Mouse (Mus musculus) Patski (cell line): ENCODE data around the gene Camk1d. TPM values are rescaled to one million over a fixed set of nuclear protein-coding genes. Genes with fewer than 3 reads are reported as not detected.
A peak's percentile ranks its signal among the peaks of the same experiment; 100 is the strongest.

Source experiments
- ATAC-seq: fragments of 100-300 bp; one replicate; pipeline ENCODE4 v1.8.0; 2021
- CTCF ChIA-PET: fragments of 350-600 bp; sonication (Branson Sonifier 250); formaldehyde crosslinking; loops from one replicate; lab custom pipeline; 2022; ENCODE audit warnings: inconsistent platforms; lab: Charles Lee
- POLR2A ChIA-PET: fragments of 350-600 bp; sonication (Branson Sonifier 250); formaldehyde crosslinking; loops from one replicate; lab custom pipeline; 2022; ENCODE audit warnings: antibody characterized with exemption, inconsistent platforms; lab: Charles Lee
- DNase-seq: peaks from one replicate; pipeline ENCODE4 v3.0.0-alpha.2; 2011; ENCODE audit warnings: low read depth, low spot score
- H3K27me3 ChIP-seq: fragments of 371-371 bp; one replicate; pipeline ENCODE4 v1.5.1; 2021
- CTCF ChIP-seq: fragments of 100-300 bp; IDR thresholded peaks from one replicate; pipeline ENCODE4 v1.5.1; 2021
- in situ Hi-C: fragments of 300-500 bp; cut with MboI; formaldehyde crosslinking; loops from 3 replicates; pipeline ENCODE4 v1.11.1; 2018; ENCODE audit warnings: low pct_unique_long_range_greater_than_20kb, mixed read lengths
- polyA plus RNA-seq: library from polyadenylated mRNA; unstranded; gene quantifications from one replicate; pipeline ENCODE4 v1.2.3, GENCODE M21; 2021

Gene Camk1d
- polyA plus RNA-seq, 1 experiment from 2014 or later = 2.0 TPM

GRCm38 (mm10) chr2:5295098-5295497 is 419.2 kb downstream of the Camk1d start:
- no peaks in the 10 kb centered on the region for H3K27me3 ChIP-seq
- DNase-seq = no peak
- in situ Hi-C loops = no loop called here
- CTCF ChIA-PET = interaction anchor here (1.5 kb wide), 1 partner anchor 7 kb away, joined by 3 read pairs; no protein-coding TSS in a partner anchor
- no peak for TF ChIP-seq CTCF
- no peak for ATAC-seq
- POLR2A ChIA-PET = no interaction called here

GRCm38 (mm10) chr2:5294451-5294850 is 419.9 kb downstream of the Camk1d start:
- ChIA-PET CTCF (interaction anchor here (1.5 to 1.6 kb wide), 2 partner anchors 8 to 18 kb away, joined by 3 read pairs; no protein-coding TSS in a partner anchor), POLR2A (no interaction called here)
- no peak for TF ChIP-seq CTCF
- in situ Hi-C loops = no loop called here
- H3K27me3 ChIP-seq = no peaks in the 10 kb centered on the region
- no peak for DNase-seq
- ATAC-seq = no peak

GRCm38 (mm10) chr2:5288593-5288992 is 425.7 kb downstream of the Camk1d start:
- no peaks in the 10 kb centered on the region for H3K27me3 ChIP-seq
- ATAC-seq (no peak), DNase-seq (no peak)
- ChIA-PET POLR2A (no interaction called here), CTCF (interaction anchor here (0.8 to 1.1 kb wide), 2 partner anchors 15 to 16 kb away, joined by 3 read pairs; no protein-coding TSS in a partner anchor)
- in situ Hi-C loops = loop anchor here (10.0 kb wide), 1 partner anchor 194 kb away; no protein-coding TSS in a partner anchor
- TF ChIP-seq CTCF = no peak

GRCm38 (mm10) chr2:5287044-5287380 is 427.3 kb downstream of the Camk1d start:
- POLR2A ChIA-PET = no interaction called here
- no peak for DNase-seq
- in situ Hi-C loops = loop anchor here (10.0 kb wide), 1 partner anchor 192 kb away; no protein-coding TSS in a partner anchor
- CTCF ChIA-PET = interaction anchor here (1.1 kb wide), 1 partner anchor 55 kb away, joined by 3 read pairs; no protein-coding TSS in a partner anchor
- ATAC-seq = peak; percentile 12
- no peak for TF ChIP-seq CTCF
- no peaks in the 10 kb centered on the region for H3K27me3 ChIP-seq

DNA sequence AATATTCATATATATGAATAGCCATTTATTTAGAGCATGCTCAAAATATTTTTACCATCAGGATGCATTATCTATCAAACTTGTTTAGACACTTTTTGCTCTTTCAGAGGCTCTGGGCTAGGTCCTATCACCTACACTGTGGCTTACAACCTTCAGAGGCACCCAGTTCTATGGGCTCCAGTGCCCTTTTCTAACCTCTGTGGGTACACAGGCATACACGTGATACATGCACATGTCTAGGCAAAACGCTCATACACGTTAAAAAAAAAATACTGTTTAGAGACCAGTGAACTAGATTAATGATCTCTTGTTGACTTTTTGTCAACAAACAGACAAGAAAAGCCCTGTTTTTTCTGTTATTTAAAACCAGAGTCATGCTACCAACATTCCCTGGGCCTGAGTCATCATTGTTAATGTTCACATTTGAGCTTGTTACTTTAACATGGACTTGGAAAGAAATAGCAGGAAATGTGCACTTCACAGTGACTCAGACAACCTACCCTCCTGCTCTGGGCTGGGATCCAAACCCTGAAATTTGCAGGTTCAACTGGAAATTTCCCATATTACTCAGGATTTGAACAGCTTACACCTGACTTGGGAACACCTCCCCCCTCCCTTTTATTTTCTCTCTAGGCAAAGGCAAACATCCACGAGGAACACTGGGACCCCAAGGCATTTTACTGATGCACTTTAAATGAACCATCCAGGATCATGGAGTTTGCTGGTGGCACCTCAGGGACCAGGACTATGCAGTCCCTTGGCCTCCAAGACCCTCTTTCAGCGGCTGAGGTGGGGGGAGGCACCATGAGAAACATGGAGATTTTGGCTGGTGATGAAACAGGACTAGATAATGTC is 427.9 kb downstream of the Camk1d start:
- CTCF ChIA-PET = interaction anchor here (1.1 kb wide), 1 partner anchor 55 kb away, joined by 3 read pairs; no protein-coding TSS in a partner anchor
- POLR2A ChIA-PET = no interaction called here
- ATAC-seq = peak; percentile 89

DNA sequence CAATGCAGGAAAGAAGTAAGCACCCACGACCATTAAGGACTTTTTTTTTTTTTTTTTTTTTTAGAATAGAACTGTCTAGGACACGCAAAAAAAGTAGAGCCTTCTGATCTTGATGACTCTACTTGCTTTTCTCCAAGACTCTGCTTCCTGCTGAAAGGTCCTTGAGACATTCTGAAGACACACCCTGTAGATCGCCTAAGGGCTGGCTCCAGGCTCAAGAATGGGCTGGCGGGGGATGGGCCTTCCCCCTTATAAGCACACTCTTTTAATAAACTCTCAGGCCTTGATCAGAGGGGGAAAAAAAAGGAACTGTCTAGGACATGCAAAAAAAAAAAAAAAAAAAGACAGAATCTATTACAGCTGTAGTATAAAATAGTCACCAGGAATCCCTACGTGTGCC is 430.0 kb downstream of the Camk1d start:
- no peak for TF ChIP-seq CTCF
- ChIA-PET CTCF (no interaction called here), POLR2A (no interaction called here)

More for the DNA sequence above, 427.9 kb downstream of the Camk1d start:
- H3K27me3 ChIP-seq = no peaks in the 10 kb centered on the region
- peak; percentile 95 for DNase-seq
- in situ Hi-C loops = loop anchor here (10.0 kb wide), 1 partner anchor 192 kb away; no protein-coding TSS in a partner anchor
- no peak for TF ChIP-seq CTCF

GRCm38 (mm10) chr2:5282623-5283022 is 431.7 kb downstream of the Camk1d start:
- CTCF ChIA-PET = interaction anchor here (0.7 to 1.3 kb wide), 4 partner anchors 16 to 192 kb away, joined by 3 to 5 read pairs (median 3); no protein-coding TSS in a partner anchor
- no peaks in the 10 kb centered on the region for H3K27me3 ChIP-seq
- no peak for TF ChIP-seq CTCF
- ATAC-seq (no peak), DNase-seq (no peak)
- in situ Hi-C loops = loop anchor here (10.0 kb wide), 1 partner anchor 188 kb away; no protein-coding TSS in a partner anchor
- POLR2A ChIA-PET = no interaction called here

More for the DNA sequence above, 430.0 kb downstream of the Camk1d start:
- no peak for ATAC-seq
- DNase-seq = no peak
- in situ Hi-C loops = loop anchor here (10.0 kb wide), 1 partner anchor 190 kb away; no protein-coding TSS in a partner anchor
- H3K27me3 ChIP-seq = no peaks in the 10 kb centered on the region

DNA sequence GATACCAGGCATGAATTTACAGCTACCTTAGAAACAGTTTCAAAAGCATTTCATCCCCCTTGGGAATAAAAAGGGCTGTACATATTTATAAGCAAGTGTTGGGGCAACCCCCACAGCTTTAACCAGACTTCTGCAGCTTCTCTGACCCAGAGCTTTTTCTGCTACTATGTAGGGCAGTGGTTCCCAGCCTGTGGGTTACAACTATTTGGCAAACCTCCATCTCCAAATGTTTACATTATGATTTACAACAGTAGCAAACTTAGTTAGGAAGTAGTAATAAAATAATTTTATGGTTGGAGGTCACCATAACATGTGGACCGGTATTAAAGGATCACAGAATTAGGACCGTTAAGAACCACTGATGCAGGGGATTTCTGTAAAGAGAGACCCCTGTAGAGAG is 446.3 kb downstream of the Camk1d start:
- ChIA-PET CTCF (interaction anchor here (1.0 kb wide), 1 partner anchor 11 kb away, joined by 4 read pairs; no protein-coding TSS in a partner anchor), POLR2A (no interaction called here)
- H3K27me3 ChIP-seq = no peaks in the 10 kb centered on the region
- no peak for TF ChIP-seq CTCF
- DNase-seq = no peak
- in situ Hi-C loops = no loop called here
- ATAC-seq = no peak

DNA sequence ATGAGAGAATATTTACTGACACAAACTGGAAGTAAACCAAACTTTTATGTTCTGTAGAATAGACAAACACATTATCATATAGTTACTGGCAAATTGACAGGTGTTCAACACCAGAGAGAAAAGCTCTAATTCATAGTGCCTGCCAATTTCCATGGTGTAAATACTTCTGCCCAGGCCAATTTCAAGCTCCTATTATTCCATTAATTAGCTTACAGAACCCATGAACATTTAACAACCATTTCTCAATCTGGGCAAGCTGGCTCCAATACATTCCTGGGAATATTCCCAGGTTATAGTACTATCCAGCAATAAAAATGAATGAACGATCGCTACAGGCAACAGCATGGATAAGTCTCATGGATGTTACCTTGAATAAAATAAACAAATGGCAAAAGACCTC is 452.0 kb downstream of the Camk1d start:
- ATAC-seq (no peak), DNase-seq (no peak)
- no peaks in the 10 kb centered on the region for H3K27me3 ChIP-seq
- ChIA-PET CTCF (no interaction called here), POLR2A (no interaction called here)
- TF ChIP-seq CTCF = no peak
- in situ Hi-C loops = no loop called here

GRCm38 (mm10) chr2:5258250-5258649 is 456.1 kb downstream of the Camk1d start:
- H3K27me3 ChIP-seq = no peaks in the 10 kb centered on the region
- no peak for TF ChIP-seq CTCF
- in situ Hi-C loops = no loop called here
- ATAC-seq (no peak), DNase-seq (no peak)
- ChIA-PET POLR2A (no interaction called here), CTCF (interaction anchor here (1.6 kb wide), 1 partner anchor 37 kb away, joined by 3 read pairs; no protein-coding TSS in a partner anchor)
